Mouse (Mus musculus): ENCODE measurements around the gene Mars2. TPM values are rescaled to one million over a fixed set of nuclear protein-coding genes. Genes with fewer than 3 reads are reported as not detected.
A peak's percentile ranks its signal among the peaks of the same experiment; 100 is the strongest.

Gene Mars2
- 1 to 10 TPM; 3.8 to 4.0 TPM for total RNA-seq (2021)
- long read RNA-seq, experiment 1, full-length matches to known transcripts: 15 of 15 reads
- long read RNA-seq, experiment 1, partial matches to known transcripts: 0 of 15 reads
- long read RNA-seq, experiment 1, other reads (novel, unspliced or antisense): 0 of 15 reads
- long read RNA-seq, experiment 2, full-length matches to known transcripts: 11 of 11 reads
- long read RNA-seq, experiment 2, partial matches to known transcripts: 0 of 11 reads
- long read RNA-seq, experiment 2, other reads (novel, unspliced or antisense): 0 of 11 reads

DNA sequence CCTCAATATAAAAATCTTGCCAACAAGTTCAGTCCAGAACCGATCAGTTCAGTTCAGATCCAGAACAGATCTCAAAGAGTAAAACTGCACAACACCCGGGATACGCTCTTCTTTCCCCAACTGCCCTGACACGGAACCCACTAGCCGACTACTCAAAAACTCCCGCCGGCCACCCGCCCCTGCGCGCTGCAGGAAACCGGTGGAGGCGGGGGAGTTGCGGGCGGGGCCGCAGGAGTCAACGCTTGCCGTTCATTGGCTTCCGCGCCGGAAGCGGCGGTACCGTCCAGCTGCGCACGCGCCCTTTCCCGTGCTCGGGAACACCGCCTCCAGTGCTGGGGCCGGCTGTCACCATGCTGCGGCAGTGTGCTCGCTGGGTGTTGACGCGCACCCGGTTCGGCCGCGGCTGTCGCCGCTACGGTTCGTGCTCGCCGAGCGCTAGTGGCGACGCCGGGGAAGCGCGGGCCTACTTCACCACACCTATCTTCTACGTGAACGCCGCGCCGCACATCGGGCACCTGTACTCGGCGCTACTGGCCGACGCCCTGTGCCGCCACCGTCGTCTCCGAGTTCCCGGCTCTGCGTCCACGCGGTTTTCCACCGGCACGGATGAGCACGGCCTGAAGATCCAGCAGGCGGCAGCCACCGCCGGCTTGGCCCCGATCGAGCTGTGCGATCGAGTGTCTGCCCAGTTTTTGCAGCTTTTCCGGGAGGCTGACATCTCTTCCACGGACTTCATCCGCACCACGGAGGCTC lies at the start of gene Mars2:
Gene Mars2, plus strand, starts transcription at position 288 of the 753 bp plus-strand sequence.
- peak; percentile 97 for DNase-seq

GRCm38 (mm10) chr1:55192015-55192414 lies 45.0 kb upstream of the Mars2 start:
- no peak for DNase-seq

DNA sequence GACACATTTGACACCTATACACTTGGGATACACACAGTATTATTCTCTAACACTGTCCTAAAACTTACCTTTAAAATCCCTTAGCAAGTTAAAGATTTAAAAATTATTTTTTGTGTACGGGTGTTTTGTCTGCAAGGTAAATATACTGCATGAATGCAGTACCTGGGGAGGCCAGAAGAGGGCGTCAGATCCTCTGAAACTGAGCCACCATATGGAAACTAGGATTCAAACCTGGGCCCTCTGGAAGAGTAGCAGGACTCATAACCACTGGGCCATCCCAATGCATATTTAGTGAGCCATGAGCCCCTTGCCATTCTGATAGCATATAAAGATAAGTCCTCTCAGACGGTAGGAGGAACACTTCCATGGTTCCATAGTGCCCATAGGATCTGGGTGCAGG lies 44.2 kb upstream of the Mars2 start:
- DNase-seq: peak; percentile 43

- DNase-seq: peak; percentile 66
Observed at GRCm38 (mm10) chr1:55193316-55193715, 43.7 kb upstream of the Mars2 start.

- DNase-seq: no peak
Observed at GRCm38 (mm10) chr1:55194064-55194915, 42.7 kb upstream of the Mars2 start.

- DNase-seq: no peak
Observed at GRCm38 (mm10) chr1:55195021-55195420, 42.0 kb upstream of the Mars2 start.

DNA sequence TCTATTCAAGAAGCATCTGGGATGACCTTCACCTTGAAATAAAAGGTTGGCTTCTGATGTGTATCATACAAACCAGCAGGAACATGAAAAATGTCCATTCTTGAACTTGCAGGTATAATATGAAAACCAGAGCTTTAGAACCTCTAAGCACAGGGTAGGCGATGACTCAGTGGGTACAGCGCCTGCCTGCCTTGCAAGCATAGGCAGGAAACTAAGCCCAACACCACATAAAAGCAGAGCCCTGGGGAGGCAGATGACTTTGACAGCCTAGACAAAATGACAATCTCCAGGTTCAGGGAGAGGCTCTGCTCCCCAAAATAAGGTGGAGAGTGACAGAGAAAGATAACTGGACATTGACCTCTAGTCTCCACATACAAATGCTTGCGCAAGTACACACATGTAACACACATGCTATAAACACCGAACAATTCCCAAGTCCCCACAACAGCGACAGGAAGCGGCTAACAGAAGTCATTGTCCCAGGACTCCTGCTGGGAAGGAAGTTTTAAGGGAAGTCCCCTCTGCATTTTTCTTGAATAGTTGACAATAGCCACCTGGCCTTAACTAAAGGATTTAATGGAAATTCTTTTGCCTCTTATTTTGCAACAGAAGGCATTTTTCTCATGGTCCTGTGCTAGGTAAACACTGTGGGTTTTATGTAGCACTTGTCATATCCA lies 40.5 kb upstream of the Mars2 start:
- no peak for DNase-seq

GRCm38 (mm10) chr1:55198719-55199118 lies 38.3 kb upstream of the Mars2 start:
- DNase-seq: no peak

- peak; percentile 64 for DNase-seq
Observed at GRCm38 (mm10) chr1:55201850-55202752, 34.9 kb upstream of the Mars2 start.

DNA sequence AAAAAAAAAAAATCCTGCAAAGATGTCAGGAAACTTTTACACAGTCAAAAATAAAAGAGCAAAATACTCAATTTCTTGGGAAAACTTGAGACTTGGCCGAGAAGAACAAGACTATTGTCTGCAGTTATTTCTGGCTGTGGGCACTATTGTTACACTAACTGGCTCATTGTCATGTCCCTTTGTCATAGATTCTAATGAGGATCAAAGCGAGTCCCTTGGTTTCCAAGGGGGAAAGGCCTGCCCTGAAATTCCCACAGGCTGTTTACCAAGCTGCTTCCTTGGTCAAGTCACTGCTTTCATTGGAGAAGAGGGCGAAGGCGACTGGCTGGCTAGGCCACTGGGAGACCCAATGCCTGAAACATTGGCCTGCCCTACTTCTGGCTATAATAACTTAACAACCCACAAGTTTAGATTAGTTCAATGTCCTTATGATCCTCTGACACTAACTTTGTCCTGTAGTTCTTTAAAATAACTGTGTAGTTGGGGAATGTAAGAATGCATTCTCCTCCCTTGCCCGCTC lies 31.1 kb upstream of the Mars2 start:
- no peak for DNase-seq

GRCm38 (mm10) chr1:55207561-55207960 lies 29.4 kb upstream of the Mars2 start:
- DNase-seq: no peak

DNA sequence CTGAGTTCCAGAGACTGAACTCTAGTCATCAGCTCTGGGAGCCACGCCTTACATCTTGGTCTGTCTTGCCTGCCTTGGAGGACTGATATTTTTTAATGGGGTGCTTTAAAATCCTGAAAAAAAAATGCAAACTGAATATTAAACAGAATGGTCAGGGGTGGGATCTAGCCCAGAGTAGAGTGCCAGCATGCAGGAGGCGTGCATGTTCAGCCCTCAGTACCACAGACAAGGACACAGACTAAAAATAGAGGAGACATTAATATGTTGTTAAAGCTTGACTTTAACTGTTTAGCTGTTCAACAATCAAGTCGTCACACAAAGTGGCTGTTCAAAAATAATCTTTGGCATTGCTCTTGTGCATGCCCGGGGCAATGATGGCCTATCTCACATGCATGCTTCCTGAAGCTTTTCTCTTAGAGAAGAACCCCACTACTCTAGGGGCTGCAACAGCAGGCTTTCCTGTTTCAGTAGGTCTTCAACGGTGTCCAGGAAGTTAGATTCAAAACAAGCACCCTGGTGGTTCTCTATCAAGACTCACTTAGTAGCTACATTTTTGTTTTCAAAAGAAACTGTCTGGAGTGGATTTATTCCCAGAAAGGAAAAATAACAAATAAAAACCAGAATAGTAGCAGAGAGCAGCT lies 28.4 kb upstream of the Mars2 start:
- DNase-seq: no peak

DNA sequence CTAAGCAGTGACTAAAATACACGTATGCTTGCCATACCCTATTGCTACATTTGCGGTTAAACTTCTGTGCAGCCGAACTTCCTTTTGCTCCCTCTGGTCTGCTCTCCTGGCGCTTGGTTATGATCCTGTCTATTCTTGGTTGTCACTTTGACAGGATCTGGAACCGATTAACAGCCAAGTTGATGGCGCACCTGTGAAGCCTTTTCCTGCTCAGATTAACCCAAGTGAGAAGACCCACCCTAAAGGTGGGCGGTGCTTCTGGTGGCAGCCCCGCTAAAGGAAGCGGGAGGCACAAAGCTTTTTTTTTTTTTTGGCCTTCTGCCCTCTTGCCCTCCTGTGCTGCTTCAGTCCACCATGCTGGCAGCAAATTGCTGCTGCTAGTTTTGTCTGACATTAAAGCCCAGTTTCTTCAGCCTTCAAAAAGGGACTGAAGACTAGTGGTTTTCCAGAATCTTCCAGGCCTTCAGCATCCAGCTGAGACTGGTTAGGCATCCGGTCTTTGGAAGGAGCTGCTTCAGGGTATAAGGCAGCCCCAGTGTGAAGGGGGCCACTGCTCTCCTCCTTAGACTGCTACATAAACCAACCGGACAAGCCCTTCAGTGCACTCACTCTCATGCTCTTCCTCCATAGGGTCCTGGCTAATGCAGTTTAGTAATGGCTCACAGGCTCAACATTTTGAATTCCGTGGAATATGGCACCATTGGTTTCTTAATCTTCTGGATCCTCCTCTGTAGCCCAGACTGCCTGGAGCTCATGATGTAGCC lies 26.6 kb upstream of the Mars2 start:
- no peak for DNase-seq

GRCm38 (mm10) chr1:55211081-55211480 lies 25.9 kb upstream of the Mars2 start:
- no peak for DNase-seq

DNA sequence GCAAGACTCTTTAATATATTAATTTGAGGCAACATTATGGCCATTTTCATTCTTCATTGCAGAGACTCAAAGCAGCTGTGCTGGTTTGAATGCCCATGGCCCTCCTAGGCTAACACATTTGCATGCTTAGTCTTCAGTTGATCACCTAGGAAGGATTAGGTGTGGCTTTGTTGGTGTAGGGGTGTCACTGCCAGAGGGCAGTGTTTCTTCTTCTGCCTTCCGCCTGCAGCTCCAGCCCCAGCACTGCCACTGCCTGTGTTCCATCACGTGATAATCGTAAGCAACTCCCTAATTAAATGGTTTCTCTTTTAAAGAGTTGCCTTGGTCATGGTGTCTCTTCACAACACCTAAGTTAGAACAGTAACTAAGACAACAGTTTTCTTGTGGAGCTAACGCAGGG lies 24.2 kb upstream of the Mars2 start:
- no peak for DNase-seq

DNA sequence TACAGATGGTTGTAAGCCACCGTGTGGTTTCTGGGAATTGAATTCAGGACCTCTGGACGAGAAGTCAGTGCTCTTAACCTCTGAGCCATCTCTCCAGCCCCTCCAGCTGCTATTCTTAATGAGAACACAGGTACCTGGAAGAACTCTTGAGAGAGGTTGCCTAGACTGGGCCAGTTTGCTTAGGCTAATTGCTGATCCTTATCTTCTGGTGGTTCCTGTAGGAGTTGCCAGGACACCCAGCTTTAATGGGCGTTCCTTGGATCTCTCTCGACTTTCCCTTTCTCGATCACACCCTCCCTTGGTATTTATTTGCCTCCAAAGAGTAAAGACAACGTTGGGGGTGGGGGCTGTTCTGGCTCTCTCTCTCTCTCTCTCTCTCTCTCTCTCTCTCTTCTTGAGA lies 23.5 kb upstream of the Mars2 start:
- DNase-seq: no peak

DNA sequence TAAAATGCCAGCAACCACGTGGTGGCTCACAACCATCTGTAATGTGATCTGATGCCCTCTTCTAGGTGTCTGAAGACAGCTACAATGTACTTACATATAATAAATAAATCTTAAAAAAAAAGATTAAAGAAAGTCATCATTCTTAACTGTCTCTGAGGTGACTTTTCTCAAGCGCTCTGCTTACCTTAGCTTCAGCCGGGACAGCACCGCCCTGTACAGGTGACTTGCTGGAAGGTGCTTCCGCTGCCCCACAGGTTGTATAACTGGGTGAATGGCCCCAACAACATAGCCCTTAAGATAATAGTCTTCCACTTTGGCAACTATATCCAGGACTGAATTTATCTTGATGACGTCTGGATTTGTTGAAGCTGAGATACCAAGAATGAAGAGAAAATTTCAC lies 23.0 kb upstream of the Mars2 start:
- DNase-seq: no peak

DNA sequence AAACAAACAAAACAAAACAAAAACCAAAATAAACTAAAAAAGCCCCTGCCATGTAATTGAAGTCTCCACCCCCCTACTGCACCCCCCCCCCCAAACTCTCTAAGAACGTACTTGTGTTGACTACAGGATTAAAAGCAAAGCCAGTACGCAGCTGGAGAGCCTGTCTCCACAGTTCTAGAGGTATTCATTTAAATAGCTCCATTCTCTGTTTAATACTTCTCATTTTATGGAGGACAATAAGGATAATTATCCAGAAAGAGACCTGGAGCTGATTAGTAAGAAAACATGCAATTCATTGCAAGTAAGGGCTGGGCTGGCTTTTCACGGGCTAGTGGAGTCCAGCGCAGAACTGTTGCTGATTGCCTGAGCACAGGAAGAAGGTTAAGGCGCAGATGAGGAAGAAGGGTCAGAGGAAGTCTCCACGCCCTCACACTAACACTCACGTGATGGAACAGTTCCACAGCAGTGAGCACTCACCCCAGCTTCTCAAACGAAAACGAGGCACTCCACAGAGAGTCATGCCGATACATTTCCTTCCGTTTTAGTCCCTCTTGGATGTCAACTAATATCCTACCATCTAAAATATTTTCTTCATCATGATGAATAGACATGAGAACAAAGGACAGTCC lies 21.7 kb upstream of the Mars2 start:
- DNase-seq: no peak

GRCm38 (mm10) chr1:55217191-55217590 lies 19.8 kb upstream of the Mars2 start:
- peak; percentile 36 for DNase-seq

All from gastrocnemius, postnatal 10 days (tissue).